Mouse (Mus musculus): ENCODE measurements around the gene Col25a1. TPM values are rescaled to one million over a fixed set of nuclear protein-coding genes. Genes with fewer than 3 reads are reported as not detected.

Gene Col25a1
- polyA plus RNA-seq, 1 experiment = 3.7 TPM

- TF ChIP-seq CTCF (IDR thresholded peaks at IDR 0.05; ENCODE audit: borderline replicate concordance, insufficient read depth, low read depth, low read length) = no peak
- TF ChIP-seq POLR2A (IDR thresholded peaks at IDR 0.05; ENCODE audit: borderline replicate concordance, insufficient read depth, low read length) = no peak
- H3K27me3 ChIP-seq (ENCODE audit: control insufficient read depth, insufficient read depth, low read length) = no peaks in the 10 kb centered on the region
- H3K27ac ChIP-seq (ENCODE audit: insufficient read depth, low read length) = no peak overlapping the region
- no peak overlapping the region for H3K4me3 ChIP-seq (replicated peaks; ENCODE audit: insufficient read depth, low read depth, low read length)
- no peak for DNase-seq
- H3K4me1 ChIP-seq (ENCODE audit: control insufficient read depth, insufficient read depth, low read length) = no peaks in the 10 kb centered on the region
- WGBS = 90% methylated on average over 6 of the region's 6 CpGs
These were observed 308.5 kb downstream of the Col25a1 start for GRCm38 (mm10) chr3:130439767-130440166.

DNA sequence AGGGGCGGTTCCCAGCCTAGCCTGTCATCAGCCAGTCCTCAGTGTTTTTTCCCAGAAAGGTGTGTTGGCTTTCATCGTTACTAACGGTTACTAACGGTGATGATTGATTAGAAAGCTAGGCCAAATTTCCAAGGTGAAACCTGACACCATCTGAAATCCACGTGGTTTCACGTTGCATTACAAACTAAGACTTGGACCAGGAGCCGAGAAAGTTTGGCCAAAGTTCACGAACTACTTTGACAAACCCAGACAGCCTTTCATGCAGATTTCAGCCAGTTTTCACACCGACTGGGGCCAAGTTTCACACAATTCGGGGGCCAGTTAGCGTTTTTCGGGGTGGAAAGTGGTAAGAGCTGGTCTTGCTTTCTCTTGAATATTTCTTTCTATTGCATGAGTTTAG is 309.4 kb downstream of the Col25a1 start:
- Histone ChIP-seq H3K4me1 (ENCODE audit: control insufficient read depth, insufficient read depth, low read length) (no peaks in the 10 kb centered on the region), H3K4me3 (replicated peaks; ENCODE audit: insufficient read depth, low read depth, low read length) (no peak overlapping the region), H3K27me3 (ENCODE audit: control insufficient read depth, insufficient read depth, low read length) (no peaks in the 10 kb centered on the region), H3K27ac (ENCODE audit: insufficient read depth, low read length) (no peak overlapping the region)
- TF ChIP-seq POLR2A (IDR thresholded peaks at IDR 0.05; ENCODE audit: borderline replicate concordance, insufficient read depth, low read length) = no peak
- no peak for TF ChIP-seq CTCF (IDR thresholded peaks at IDR 0.05; ENCODE audit: borderline replicate concordance, insufficient read depth, low read depth, low read length)
- no peak for DNase-seq
- 76% methylated on average over 12 of the region's 12 CpGs for WGBS

GRCm38 (mm10) chr3:130443842-130444627 is 312.7 kb downstream of the Col25a1 start:
- 35% methylated on average over 13 of the region's 13 CpGs for WGBS
- no peak for DNase-seq
- no peak for TF ChIP-seq POLR2A (IDR thresholded peaks at IDR 0.05; ENCODE audit: borderline replicate concordance, insufficient read depth, low read length)
- no peak for TF ChIP-seq CTCF (IDR thresholded peaks at IDR 0.05; ENCODE audit: borderline replicate concordance, insufficient read depth, low read depth, low read length)

GRCm38 (mm10) chr3:130449864-130450263 is 318.6 kb downstream of the Col25a1 start:
- no peak overlapping the region for H3K27ac ChIP-seq (ENCODE audit: insufficient read depth, low read length)
- H3K4me3 ChIP-seq (replicated peaks; ENCODE audit: insufficient read depth, low read depth, low read length) = no peak overlapping the region
- WGBS = 17% methylated on average over 7 of the region's 7 CpGs
- H3K4me1 ChIP-seq (ENCODE audit: control insufficient read depth, insufficient read depth, low read length) = no peaks in the 10 kb centered on the region
- TF ChIP-seq CTCF (IDR thresholded peaks at IDR 0.05; ENCODE audit: borderline replicate concordance, insufficient read depth, low read depth, low read length) = no peak
- H3K27me3 ChIP-seq (ENCODE audit: control insufficient read depth, insufficient read depth, low read length) = no peaks in the 10 kb centered on the region
- no peak for DNase-seq

More at GRCm38 (mm10) chr3:130443842-130444627, 312.7 kb downstream of the Col25a1 start:
- H3K27ac ChIP-seq (ENCODE audit: insufficient read depth, low read length) = no peak overlapping the region
- H3K4me1 ChIP-seq (ENCODE audit: control insufficient read depth, insufficient read depth, low read length) = no peaks in the 10 kb centered on the region
- no peaks in the 10 kb centered on the region for H3K27me3 ChIP-seq (ENCODE audit: control insufficient read depth, insufficient read depth, low read length)
- H3K4me3 ChIP-seq (replicated peaks; ENCODE audit: insufficient read depth, low read depth, low read length) = no peak overlapping the region

DNA sequence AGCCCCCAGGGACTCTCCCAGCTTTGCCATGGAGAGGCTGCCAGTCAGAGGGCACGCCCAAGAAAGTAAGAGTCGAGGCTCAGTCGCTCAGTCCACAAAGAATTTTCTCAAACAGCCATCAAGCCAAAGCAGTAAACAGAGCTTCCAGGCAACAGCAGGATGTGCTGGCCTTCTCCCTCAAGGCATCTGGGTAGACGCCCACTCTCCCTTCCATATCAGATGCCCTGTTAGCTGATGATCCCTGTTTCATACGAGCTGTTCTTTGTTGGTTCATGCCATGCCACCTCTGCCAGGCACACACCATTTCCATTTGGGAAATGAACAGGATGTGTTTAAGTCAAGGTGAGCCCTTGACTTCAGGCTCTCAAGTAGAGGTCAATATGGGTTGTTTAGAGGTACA is 334.1 kb downstream of the Col25a1 start:
- Histone ChIP-seq H3K4me3 (replicated peaks; ENCODE audit: insufficient read depth, low read depth, low read length) (no peak overlapping the region), H3K27me3 (ENCODE audit: control insufficient read depth, insufficient read depth, low read length) (no peaks in the 10 kb centered on the region), H3K4me1 (ENCODE audit: control insufficient read depth, insufficient read depth, low read length) (no peaks in the 10 kb centered on the region), H3K27ac (ENCODE audit: insufficient read depth, low read length) (no peak overlapping the region)
- TF ChIP-seq POLR2A (IDR thresholded peaks at IDR 0.05; ENCODE audit: borderline replicate concordance, insufficient read depth, low read length) = no peak
- no peak for TF ChIP-seq CTCF (IDR thresholded peaks at IDR 0.05; ENCODE audit: borderline replicate concordance, insufficient read depth, low read depth, low read length)
- no peak for DNase-seq
- 73% methylated on average over 5 of the region's 5 CpGs for WGBS

- Histone ChIP-seq H3K4me1 (ENCODE audit: control insufficient read depth, insufficient read depth, low read length) (no peaks in the 10 kb centered on the region), H3K4me3 (replicated peaks; ENCODE audit: insufficient read depth, low read depth, low read length) (no peak overlapping the region), H3K27ac (ENCODE audit: insufficient read depth, low read length) (no peak overlapping the region), H3K27me3 (ENCODE audit: control insufficient read depth, insufficient read depth, low read length) (no peaks in the 10 kb centered on the region)
- no peak for DNase-seq
- no peak for TF ChIP-seq CTCF (IDR thresholded peaks at IDR 0.05; ENCODE audit: borderline replicate concordance, insufficient read depth, low read depth, low read length)
- no peak for TF ChIP-seq POLR2A (IDR thresholded peaks at IDR 0.05; ENCODE audit: borderline replicate concordance, insufficient read depth, low read length)
- WGBS = 80% methylated on average over 4 of the region's 4 CpGs
These were observed 342.0 kb downstream of the Col25a1 start for GRCm38 (mm10) chr3:130473211-130473768.

GRCm38 (mm10) chr3:130473970-130474369 is 342.7 kb downstream of the Col25a1 start:
- Histone ChIP-seq H3K4me3 (replicated peaks; ENCODE audit: insufficient read depth, low read depth, low read length) (no peak overlapping the region), H3K27ac (ENCODE audit: insufficient read depth, low read length) (no peak overlapping the region), H3K27me3 (ENCODE audit: control insufficient read depth, insufficient read depth, low read length) (no peaks in the 10 kb centered on the region), H3K4me1 (ENCODE audit: control insufficient read depth, insufficient read depth, low read length) (no peaks in the 10 kb centered on the region)
- no peak for DNase-seq
- no peak for TF ChIP-seq POLR2A (IDR thresholded peaks at IDR 0.05; ENCODE audit: borderline replicate concordance, insufficient read depth, low read length)
- TF ChIP-seq CTCF (IDR thresholded peaks at IDR 0.05; ENCODE audit: borderline replicate concordance, insufficient read depth, low read depth, low read length) = no peak
- WGBS = 87% methylated on average over 7 of the region's 7 CpGs

DNA sequence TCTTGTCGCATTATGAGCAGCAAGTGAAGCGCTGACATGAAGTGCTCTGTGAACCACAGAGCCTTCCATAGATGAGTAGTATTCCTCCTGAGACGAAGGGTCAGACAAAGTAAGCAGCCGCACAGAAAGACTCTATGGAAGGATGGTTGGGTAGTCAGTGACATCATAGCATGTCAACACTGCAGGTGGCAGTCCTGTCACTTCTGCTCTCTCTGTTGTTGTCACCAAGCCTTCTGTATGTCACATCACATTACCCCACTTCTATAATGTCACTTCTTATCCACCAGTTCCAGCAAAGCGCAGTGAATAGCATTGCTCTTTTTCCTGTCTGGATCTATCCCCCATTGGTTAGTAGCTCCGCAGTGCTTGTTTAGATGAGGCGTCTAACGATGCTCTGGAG is 351.2 kb downstream of the Col25a1 start:
- Histone ChIP-seq H3K27me3 (ENCODE audit: control insufficient read depth, insufficient read depth, low read length) (no peaks in the 10 kb centered on the region), H3K4me1 (ENCODE audit: control insufficient read depth, insufficient read depth, low read length) (no peaks in the 10 kb centered on the region), H3K27ac (ENCODE audit: insufficient read depth, low read length) (no peak overlapping the region), H3K4me3 (replicated peaks; ENCODE audit: insufficient read depth, low read depth, low read length) (no peak overlapping the region)
- DNase-seq = no peak
- TF ChIP-seq POLR2A (IDR thresholded peaks at IDR 0.05; ENCODE audit: borderline replicate concordance, insufficient read depth, low read length) (no peak), CTCF (IDR thresholded peaks at IDR 0.05; ENCODE audit: borderline replicate concordance, insufficient read depth, low read depth, low read length) (no peak)
- WGBS = 86% methylated on average over 8 of the region's 8 CpGs
